Mouse (Mus musculus): Measurements from ENCODE around the gene Asb2. TPM values are rescaled to one million over a fixed set of nuclear protein-coding genes. Genes with fewer than 3 reads are reported as not detected.

Gene Asb2
- total RNA-seq, 1 experiment from 2014 or later, result 0.85 TPM

GRCm38 (mm10) chr12:103361539-103362307 is 5.9 kb upstream of the Asb2 start:
- no peak for DNase-seq

GRCm38 (mm10) chr12:103360812-103361211 is 5.0 kb upstream of the Asb2 start:
- DNase-seq, result no peak

DNA sequence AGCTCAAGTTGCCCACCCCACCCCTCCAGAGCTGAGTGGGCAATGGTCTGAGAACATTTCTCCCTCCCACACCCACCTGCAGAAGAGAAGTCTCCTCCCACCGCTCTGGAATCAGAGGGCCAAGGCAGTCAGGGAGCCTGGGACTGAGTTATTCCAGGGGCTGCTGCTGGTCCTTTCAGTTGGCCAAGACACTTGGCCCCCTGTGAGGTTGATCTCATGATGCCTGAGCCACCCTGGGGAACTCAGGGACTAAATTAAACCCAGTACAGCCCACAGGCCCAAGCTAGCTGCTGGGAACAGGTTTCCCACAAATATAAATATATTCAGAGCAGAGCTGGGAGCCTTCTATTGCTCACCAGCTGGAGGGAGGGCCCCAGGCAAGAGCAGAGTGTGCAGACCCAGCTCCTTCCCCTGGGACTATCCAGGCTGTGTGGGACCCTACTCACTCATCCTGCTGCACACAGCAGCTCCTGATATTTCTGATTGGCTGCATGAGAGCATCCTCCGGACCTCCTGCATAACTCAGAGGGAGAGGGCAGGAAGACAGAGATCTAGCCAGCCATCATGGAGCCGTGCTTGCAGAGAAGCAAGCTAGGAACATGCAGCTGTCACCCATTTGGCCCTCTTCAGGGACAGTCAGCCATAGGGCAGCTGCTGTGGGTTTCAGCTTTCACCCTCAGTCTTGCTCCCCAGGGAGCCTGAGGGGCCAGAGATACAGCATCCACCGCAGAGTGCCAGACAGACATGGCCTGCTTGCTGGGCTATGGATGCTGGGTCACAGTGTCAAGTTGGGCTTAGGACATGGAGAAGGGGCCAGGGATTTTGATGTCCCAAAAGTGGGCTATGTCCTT is 3.4 kb upstream of the Asb2 start:
- no peak for DNase-seq

DNA sequence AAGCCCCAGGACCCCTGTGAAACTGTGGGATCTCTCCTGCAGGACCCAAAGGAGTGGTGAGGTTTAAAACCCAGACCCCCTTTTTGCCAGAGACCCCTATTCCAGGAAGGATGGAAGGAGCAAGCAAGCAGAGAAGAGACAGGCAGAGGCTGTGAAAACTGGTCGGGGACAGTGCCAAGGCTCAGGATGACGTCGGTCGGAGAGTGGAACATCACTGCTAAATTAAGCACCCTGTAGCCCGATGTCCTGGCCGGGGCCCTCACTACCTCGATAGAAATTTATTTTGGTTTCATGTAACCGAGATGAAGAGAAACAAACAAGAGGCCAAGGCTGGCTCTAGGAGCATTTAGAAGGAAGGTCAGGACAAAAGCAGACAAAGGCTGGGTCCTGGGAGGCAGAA is 2.4 kb upstream of the Asb2 start:
- no peak for DNase-seq

DNA sequence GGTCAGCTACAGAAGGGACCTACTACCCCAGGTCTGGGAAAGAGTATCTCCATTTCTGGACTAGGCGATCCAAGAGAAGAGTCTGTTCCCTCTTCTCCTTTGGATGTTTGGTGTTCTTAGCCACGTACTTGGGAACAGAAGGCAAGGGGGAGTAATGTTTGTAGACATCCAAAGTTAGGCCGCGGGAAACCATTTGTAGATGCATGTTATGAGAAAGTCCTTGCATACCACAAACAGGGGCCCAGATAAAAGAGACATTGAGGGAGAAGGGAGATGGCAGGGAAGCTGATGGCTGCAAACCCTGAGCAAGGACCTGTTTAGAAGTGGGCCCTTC is 581 bp upstream of the Asb2 start:
- DNase-seq, result no peak

DNA sequence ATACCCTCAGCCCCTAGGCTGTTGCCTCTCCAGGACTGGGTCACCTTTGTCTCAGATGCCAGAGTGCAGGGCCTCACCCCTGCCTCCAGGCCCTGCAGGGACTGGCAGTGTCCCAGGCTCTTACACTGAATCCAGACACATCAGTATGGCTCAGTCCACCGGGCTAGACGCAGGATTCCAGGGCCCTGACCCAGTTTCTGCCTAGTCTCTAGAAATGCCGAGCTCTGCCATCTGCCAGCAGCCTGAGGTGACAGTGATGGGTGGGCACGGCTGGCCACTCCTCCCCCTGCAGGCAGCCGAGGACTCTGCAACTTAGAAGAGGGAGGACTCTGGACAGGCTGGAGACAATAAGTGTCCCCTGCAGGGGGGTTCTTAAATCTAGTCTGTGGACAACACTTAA is 2.3 kb downstream of the Asb2 start:
- peak; percentile 68 for DNase-seq

DNA sequence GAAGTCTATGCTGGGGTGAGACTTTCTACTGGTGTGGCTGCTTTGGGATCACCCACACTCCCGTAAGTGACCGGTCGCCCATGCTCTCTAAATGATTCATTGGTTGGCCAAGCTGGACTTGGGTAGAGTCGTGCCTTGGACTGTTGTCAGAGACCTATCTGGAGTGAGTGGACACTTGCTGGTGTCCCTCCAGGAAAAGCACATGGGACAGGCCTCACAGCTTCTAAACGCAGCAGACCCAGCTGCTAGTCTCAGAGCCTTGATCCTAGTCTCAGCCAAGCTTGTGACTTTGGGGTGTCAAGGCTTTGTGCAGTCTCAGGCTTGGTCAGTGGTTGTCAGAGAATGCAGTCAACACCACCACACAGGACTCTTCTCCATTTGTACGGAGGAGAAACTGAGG is 3.1 kb downstream of the Asb2 start:
- no peak for DNase-seq

DNA sequence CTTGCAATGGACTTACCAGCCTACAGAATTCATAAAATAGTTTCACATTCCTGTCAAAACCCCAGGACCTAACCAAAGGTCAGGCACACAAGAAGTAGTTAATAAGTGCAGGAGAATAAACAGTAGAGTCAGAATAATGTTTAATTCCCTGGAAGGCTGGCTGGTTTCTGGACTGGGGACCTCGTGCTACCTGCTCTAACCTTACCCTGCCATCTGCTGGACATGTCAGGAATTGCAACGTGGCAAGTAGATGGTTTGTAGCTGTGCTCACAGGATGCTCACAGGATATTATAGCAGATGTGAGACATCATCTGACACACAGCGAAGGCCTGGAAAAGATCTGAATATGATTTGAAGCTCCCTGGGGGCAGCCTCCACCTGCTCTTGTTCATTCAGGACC is 7.3 kb downstream of the Asb2 start:
- DNase-seq, result peak; percentile 78

GRCm38 (mm10) chr12:103347406-103347805 is 8.4 kb downstream of the Asb2 start:
- DNase-seq, result no peak

DNA sequence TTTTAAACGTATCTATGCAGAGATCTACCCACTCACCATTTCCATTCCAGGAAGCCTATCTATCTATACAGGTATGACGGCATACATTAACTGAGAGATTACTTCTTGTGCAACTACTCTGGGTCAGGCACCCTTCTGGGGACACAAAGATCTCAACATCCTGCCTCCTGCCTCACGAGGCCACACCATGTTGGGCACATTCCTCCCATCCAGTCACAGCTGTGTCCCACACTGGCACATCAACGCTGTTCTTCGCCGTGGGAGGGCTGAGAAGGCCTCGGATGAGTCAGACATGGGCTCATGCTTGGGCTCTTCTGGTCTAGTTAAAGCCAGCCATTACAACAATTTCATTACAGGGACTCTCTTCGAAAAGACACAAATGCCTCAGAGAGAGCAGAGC is 8.9 kb downstream of the Asb2 start:
- DNase-seq, result peak; percentile 16

DNA sequence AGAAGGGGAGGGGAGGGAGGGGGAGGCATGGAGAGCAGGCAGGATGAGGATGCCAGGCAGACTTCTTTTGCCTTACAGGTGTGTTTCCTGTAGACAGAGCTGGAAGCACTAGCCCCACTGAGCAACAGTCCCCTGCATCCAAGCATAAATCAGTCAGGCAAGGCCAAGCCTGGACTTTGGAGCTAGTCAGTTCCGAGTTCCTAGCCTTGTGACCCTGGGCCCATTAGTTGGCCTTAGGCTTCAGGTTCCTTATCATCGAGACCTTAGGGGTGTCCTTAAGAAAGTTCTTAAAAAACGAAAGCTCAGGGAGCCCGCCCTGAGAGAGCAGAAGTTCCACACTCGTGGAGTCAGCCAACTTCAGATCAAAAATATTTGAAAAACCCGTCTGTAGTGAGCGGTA is 10.9 kb downstream of the Asb2 start:
- DNase-seq, result no peak

DNA sequence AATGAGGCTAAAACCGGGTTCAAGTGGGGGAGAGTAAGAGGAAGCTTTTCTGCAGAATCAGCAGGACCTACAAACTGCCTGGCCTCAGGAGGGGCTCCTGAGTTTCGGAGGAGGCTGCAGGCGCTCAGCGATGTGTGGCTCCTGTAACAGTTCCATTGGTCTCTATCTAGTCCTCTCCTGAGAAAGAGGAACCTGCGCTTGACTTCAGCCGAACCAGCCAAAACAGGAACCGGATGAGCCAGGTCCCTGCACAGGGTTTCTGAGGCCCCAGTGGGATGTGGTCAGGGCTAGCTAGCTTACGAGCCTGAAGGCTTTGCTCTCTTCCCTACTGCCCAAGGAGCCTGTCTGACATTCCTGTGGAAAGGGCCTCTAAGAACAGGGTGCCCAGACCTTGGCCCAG is 12.3 kb downstream of the Asb2 start:
- DNase-seq, result no peak

- no peak for DNase-seq
Observed at GRCm38 (mm10) chr12:103341212-103341611, 14.6 kb downstream of the Asb2 start.

GRCm38 (mm10) chr12:103338162-103338798 is 17.5 kb downstream of the Asb2 start:
- DNase-seq, result no peak

- DNase-seq, result no peak
Observed at GRCm38 (mm10) chr12:103336766-103337165, 19.0 kb downstream of the Asb2 start.

DNA sequence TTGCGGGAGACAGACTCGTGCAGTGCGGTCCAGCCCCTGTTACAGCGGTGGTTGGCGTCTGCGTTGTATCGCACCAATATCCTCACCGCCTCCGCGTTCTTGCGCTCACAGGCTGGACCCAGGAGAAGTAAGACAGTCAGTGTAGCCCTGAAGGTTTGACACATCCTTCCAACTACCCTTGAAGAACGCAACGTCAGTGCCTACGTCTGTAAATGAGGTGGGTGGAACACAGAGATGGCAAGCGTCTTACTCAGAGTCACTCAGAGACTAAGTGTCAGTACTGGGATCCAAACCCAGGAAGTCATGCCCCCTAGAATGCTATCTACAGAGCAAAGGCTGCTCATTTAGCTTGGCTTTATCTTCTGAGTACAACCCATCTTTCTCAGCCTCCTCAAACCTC is 22.4 kb downstream of the Asb2 start:
- DNase-seq, result no peak

DNA sequence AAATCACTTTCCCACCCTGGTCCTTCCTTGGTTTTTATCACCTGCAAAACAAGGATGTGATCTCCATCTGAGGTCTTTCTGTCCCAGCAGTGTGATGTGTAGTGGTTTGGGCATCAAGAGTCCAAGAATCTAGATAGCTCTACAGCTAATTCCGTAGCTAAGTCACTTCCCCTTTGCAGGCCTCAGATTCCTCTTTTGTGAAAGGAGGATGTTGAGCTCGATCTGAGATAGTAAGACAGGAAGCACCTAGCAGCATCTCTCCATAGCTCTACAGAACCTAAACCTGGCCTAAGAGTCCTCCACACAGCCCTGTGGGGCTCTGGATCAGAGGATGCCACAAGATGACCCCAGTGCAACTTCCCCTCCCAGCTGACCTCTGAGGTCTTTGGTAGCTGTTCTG is 22.9 kb downstream of the Asb2 start:
- DNase-seq, result no peak

DNA sequence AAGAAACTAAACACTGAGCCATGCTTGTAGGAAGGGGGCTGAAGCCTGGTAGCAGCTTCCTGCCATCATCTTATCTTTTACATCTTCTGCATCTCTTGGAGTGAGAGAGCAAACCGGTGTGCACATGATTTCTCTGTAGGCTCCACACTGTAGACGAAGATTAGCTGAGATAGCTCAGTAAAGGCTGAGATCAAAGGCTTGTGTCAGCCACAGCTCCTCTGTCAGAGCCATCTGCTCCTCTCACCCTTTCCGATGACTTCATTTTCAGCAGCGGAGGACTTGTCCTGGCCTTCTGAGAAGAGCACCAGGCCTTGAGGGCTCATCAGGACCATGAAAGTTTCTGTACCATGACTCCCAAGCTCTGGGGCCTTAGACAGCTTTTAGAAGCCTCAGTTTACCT is 24.3 kb downstream of the Asb2 start:
- DNase-seq, result no peak

- peak; percentile 31 for DNase-seq
Observed at GRCm38 (mm10) chr12:103328448-103329191, 27.2 kb downstream of the Asb2 start.

DNA sequence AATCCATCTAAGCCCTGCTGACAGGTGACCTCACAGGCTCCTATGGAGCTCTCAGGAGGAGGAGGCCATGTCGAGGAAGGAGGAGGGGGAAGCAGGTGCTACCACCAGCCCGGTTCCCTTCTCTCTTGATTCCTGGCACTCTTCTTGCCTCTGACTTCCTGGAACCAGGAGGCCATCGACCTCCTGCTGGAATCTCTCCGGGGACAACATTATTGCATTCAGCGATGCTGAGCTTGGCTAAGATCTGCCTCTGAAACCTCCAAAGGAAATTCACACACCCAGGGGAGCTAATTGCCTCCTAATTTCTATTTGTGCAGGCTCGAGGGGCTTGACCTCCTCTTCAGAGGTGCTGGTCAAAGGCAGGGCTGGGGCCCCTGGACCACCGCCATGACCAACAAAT is 28.7 kb downstream of the Asb2 start:
- no peak for DNase-seq

DNA sequence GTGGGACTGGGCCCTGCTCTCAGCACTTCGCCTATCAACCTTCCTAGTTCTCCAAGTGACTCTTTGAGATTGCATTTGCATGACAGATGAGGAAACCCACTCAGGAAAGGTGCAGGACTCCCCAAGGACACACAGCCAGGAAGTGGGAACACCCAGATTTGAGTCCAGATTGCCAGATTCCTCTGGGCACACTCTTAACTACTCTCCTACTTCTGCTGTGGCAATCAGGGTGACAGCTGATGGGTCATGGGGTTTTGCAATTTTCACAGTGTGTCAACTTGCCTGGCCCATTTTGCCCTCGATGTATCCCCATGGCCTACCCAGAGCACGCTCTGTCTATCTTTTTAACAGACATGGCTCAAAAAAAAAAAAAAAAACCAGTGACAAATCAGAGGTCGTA is 29.2 kb downstream of the Asb2 start:
- no peak for DNase-seq

- peak; percentile 91 for DNase-seq
Observed at GRCm38 (mm10) chr12:103325156-103325857, 30.5 kb downstream of the Asb2 start.

Data from adrenal gland, postnatal 25 days (tissue).